ENCODE assay signal across 7 mouse cellular contexts in the genomic region with DNA sequence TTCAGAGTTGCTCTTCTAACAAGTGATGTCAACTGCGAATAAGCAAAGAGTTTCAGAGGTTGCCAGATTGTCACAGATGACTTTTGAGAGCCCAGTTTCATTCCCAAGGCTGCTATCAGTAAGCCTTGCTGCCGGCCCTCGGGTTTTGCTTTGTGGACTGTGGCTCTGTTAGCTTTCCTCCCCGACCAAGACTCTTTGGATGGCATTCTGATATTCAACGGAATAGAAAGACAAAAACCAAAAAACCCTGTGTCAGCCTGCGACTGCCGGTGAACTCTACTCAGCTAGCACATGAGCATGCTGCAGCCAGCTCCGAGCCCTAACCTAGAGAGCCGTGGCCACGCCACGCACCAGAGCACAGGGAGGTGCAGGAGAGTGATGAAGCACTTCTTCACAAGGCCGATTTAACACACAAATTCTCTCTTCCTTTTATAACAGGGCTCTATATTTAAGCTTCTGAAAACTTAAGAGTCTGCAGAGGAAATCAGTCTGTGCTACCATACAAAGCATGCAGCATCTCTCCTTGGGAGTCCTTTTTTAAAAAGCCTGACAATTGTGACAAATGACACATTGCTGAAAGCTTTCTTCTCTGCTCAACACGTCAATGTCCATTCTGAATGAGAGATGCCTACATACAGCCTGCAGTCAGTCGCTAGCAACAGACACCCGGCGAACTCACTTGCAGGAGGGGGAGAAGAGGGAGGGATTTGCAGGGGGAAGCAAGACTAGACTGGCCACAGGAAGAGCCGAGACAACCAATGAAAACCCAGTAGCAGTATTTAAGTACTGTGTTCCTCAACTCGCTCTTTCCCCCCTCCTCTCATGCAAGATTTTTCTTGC.
A peak's percentile ranks its signal among the peaks of the same experiment; 100 is the strongest.
DNase-seq lines count a peak whose midpoint lies in the region; ATAC-seq and TF ChIP-seq lines count a peak whose summit lies in the region.

No protein-coding gene starts in this region.

- H3K27me3 ChIP-seq in intestine, postnatal 0 days (replicated peaks; ENCODE audit: control insufficient read depth, insufficient read depth, low read length) = no peaks in the 10 kb centered on the region
- H3K27me3 ChIP-seq in midbrain, embryonic 14.5 days (ENCODE audit: control insufficient read depth, insufficient read depth, low read length) = no peaks in the 10 kb centered on the region
- H3K27me3 ChIP-seq in stomach, postnatal 0 days (ENCODE audit: control insufficient read depth, insufficient read depth, low read length) = no peaks in the 10 kb centered on the region

- intact Hi-C loops in left cerebral cortex, postnatal 4 days (cut with DNase I) = loop anchor here (10.0 kb wide), 1 partner anchor 75 kb away; no protein-coding TSS in a partner anchor

- no peak for ATAC-seq in intestine, postnatal 0 days
- peak; percentile 80; the same call in 1 of the 2 replicates for ATAC-seq in midbrain, embryonic 14.5 days (ENCODE audit: low FRiP score, low TSS enrichment)
- ATAC-seq in stomach, postnatal 0 days (ENCODE audit: low FRiP score, low TSS enrichment) = peak; percentile 70; the same call in 1 of the 2 replicates

- peak overlapping the region; percentile 13; the same call in 1 of the 2 replicates for H3K4me3 ChIP-seq in intestine, postnatal 0 days (ENCODE audit: low read depth, low read length)
- peak overlapping the region; percentile 19; the same call in 1 of the 2 replicates for H3K4me3 ChIP-seq in midbrain, embryonic 14.5 days (replicated peaks; ENCODE audit: low read depth, low read length)
- peak overlapping the region; percentile 35 for H3K4me3 ChIP-seq in stomach, postnatal 0 days (ENCODE audit: low read depth, low read length)

- no peaks in the 10 kb centered on the region for H3K36me3 ChIP-seq in intestine, postnatal 0 days (ENCODE audit: control insufficient read depth, insufficient read depth)
- H3K36me3 ChIP-seq in midbrain, embryonic 14.5 days (ENCODE audit: control insufficient read depth, insufficient read depth, low read length) = no peaks in the 10 kb centered on the region
- H3K36me3 ChIP-seq in stomach, postnatal 0 days (ENCODE audit: control insufficient read depth, insufficient read depth, low read length) = no peaks in the 10 kb centered on the region

- TF ChIP-seq CTCF in intestine, postnatal 0 days (IDR thresholded peaks at IDR 0.05; ENCODE audit: low read depth) = no peak
- TF ChIP-seq CTCF in stomach, postnatal 0 days (IDR thresholded peaks at IDR 0.05; ENCODE audit: low read depth) = no peak

- 52% methylated on average over 18 of the region's 18 CpGs for WGBS in intestine, postnatal 0 days
- 18% methylated on average over 18 of the region's 18 CpGs for WGBS in midbrain, embryonic 14.5 days
- 35% methylated on average over 18 of the region's 18 CpGs for WGBS in stomach, postnatal 0 days

- H3K4me2 ChIP-seq in intestine, postnatal 0 days (replicated peaks; ENCODE audit: low read depth) = peak overlapping the region; percentile 44
- peak overlapping the region; percentile 53 for H3K4me2 ChIP-seq in midbrain, embryonic 14.5 days (ENCODE audit: low read length)
- peak overlapping the region; percentile 47 for H3K4me2 ChIP-seq in stomach, postnatal 0 days (replicated peaks; ENCODE audit: low read depth)

- peak; percentile 37 for DNase-seq in adrenal gland, postnatal 10 days
- peak; percentile 43 for DNase-seq in cerebellum, adult 9-10 months
- DNase-seq in frontal cortex, postnatal 14 days (ENCODE audit: low spot score in 2 of 2) = peak; percentile 66 to 76
- peak; percentile 46 for DNase-seq in left cerebral cortex, postnatal 4 days
- DNase-seq in midbrain, embryonic 14.5 days = peak; percentile 78
- DNase-seq in stomach, postnatal 0 days (ENCODE audit: low spot score) = peak; percentile 18

- H3K27ac ChIP-seq in intestine, postnatal 0 days (ENCODE audit: low read depth, low read length) = no peak overlapping the region
- peak overlapping the region; percentile 61 for H3K27ac ChIP-seq in midbrain, embryonic 14.5 days (replicated peaks; ENCODE audit: low read depth, low read length)
- H3K27ac ChIP-seq in stomach, postnatal 0 days (replicated peaks) = no peak overlapping the region

- no peak overlapping the region for H3K9ac ChIP-seq in intestine, postnatal 0 days (ENCODE audit: low read depth, low read length)
- peak overlapping the region; percentile 7; the same call in 1 of the 2 replicates for H3K9ac ChIP-seq in midbrain, embryonic 14.5 days (replicated peaks; ENCODE audit: low read length)
- H3K9ac ChIP-seq in stomach, postnatal 0 days (ENCODE audit: low read length) = peak overlapping the region; percentile 14; the same call in 1 of the 2 replicates

- no peaks in the 10 kb centered on the region for H3K4me1 ChIP-seq in intestine, postnatal 0 days (replicated peaks; ENCODE audit: control insufficient read depth, insufficient read depth, low read length)
- H3K4me1 ChIP-seq in midbrain, embryonic 14.5 days (ENCODE audit: control insufficient read depth, insufficient read depth, low read length) = peaks cover 40% of the 10 kb centered on the region
- no peaks in the 10 kb centered on the region for H3K4me1 ChIP-seq in stomach, postnatal 0 days (replicated peaks; ENCODE audit: control insufficient read depth, insufficient read depth)

- H3K9me3 ChIP-seq in intestine, postnatal 0 days (ENCODE audit: control insufficient read depth) = no peaks in the 10 kb centered on the region
- H3K9me3 ChIP-seq in midbrain, embryonic 14.5 days (ENCODE audit: control insufficient read depth, low read length) = no peaks in the 10 kb centered on the region
- H3K9me3 ChIP-seq in stomach, postnatal 0 days (ENCODE audit: control insufficient read depth, low read length) = no peaks in the 10 kb centered on the region

- no peak for TF ChIP-seq EP300 in stomach, postnatal 0 days (optimal IDR thresholded peaks at IDR 0.05)

Comparison
In these comparisons a context has a peak if more than half of its experiments do, and no peak if none do; other contexts are left out.
1. DNase-seq: peak in every context shown above with its lines; median percentile 78 in midbrain, embryonic 14.5 days; 71 in frontal cortex, postnatal 14 days; 46 in left cerebral cortex, postnatal 4 days; 43 in cerebellum, adult 9-10 months; 37 in adrenal gland, postnatal 10 days; 18 in stomach, postnatal 0 days.